Mouse (Mus musculus): ENCODE results near the gene Slc27a5. TPM values are rescaled to one million over a fixed set of nuclear protein-coding genes. Genes with fewer than 3 reads are reported as not detected.

Slc27a5 gene
- total RNA-seq, 2 experiments from 2014 or later = 0.44 TPM; not detected in 1

GRCm38 (mm10) chr7:13036806-13037205 is 38.8 kb upstream of the Slc27a5 start:
- Histone ChIP-seq H3K27ac (peak overlapping the region; percentile 100), H3K4me3 (peak overlapping the region; percentile 91)
- DNase-seq (ENCODE audit: extremely low spot score in 1 of 2, low spot score in 2 of 2) = no peak
- TF ChIP-seq CTCF (IDR thresholded peaks at IDR 0.05) = no peak
- intact Hi-C loops (cut with DNase I) = loop anchor here (5.0 kb wide), 1 partner anchor 115 kb away; the partner anchor contains the start of gene Rps5

GRCm38 (mm10) chr7:13035211-13035855 is 37.3 kb upstream of the Slc27a5 start:
- H3K27ac ChIP-seq = peak overlapping the region; percentile 83; the same call in 1 of the 2 replicates
- intact Hi-C loops (cut with DNase I) = loop anchor here (5.0 kb wide), 1 partner anchor 113 kb away; the partner anchor contains the start of gene Rps5
- H3K4me3 ChIP-seq = no peak overlapping the region; the same call in 1 of the 2 replicates
- DNase-seq (ENCODE audit: extremely low spot score in 1 of 2, low spot score in 2 of 2) = no peak
- TF ChIP-seq CTCF (IDR thresholded peaks at IDR 0.05) = no peak

GRCm38 (mm10) chr7:13034148-13034977 is 36.4 kb upstream of the Slc27a5 start, which contains the start of gene Chmp2a:
Gene Chmp2a (minus strand): TSS chr7:13034807.
- H3K4me3 ChIP-seq = peak within 1 kb of the TSS; percentile 50
- TF ChIP-seq CTCF (IDR thresholded peaks at IDR 0.05) = no peak
- peak; percentile 98 for DNase-seq (ENCODE audit: extremely low spot score in 1 of 2, low spot score in 2 of 2)
- intact Hi-C loops (cut with DNase I) = loop anchor here (1.0 kb wide), 1 partner anchor 10 kb away; no protein-coding TSS in a partner anchor
- H3K27ac ChIP-seq = peak within 1 kb of the TSS; percentile 83

- intact Hi-C loops (cut with DNase I) = loop anchor here (1.0 kb wide), 1 partner anchor 9 kb away; no protein-coding TSS in a partner anchor
- Histone ChIP-seq H3K27ac (peak overlapping the region; percentile 83), H3K4me3 (peak overlapping the region; percentile 50)
- no peak for DNase-seq (ENCODE audit: extremely low spot score in 1 of 2, low spot score in 2 of 2)
- no peak for TF ChIP-seq CTCF (IDR thresholded peaks at IDR 0.05)
Observed at GRCm38 (mm10) chr7:13033451-13034147, 35.6 kb upstream of the Slc27a5 start.

- no peak overlapping the region for H3K4me3 ChIP-seq
- intact Hi-C loops (cut with DNase I) = no loop called here
- H3K27ac ChIP-seq = no peak overlapping the region
- DNase-seq (ENCODE audit: extremely low spot score in 1 of 2, low spot score in 2 of 2) = no peak
- no peak for TF ChIP-seq CTCF (IDR thresholded peaks at IDR 0.05)
Observed at GRCm38 (mm10) chr7:13032541-13032940, 34.5 kb upstream of the Slc27a5 start.

- Histone ChIP-seq H3K4me3 (no peak overlapping the region), H3K27ac (no peak overlapping the region)
- DNase-seq (ENCODE audit: extremely low spot score in 1 of 2, low spot score in 2 of 2) = no peak
- no peak for TF ChIP-seq CTCF (IDR thresholded peaks at IDR 0.05)
- intact Hi-C loops (cut with DNase I) = no loop called here
Observed at GRCm38 (mm10) chr7:13031983-13032382, 34.0 kb upstream of the Slc27a5 start.

- H3K27ac ChIP-seq = no peak overlapping the region
- intact Hi-C loops (cut with DNase I) = no loop called here
- DNase-seq (ENCODE audit: extremely low spot score in 1 of 2, low spot score in 2 of 2) = no peak
- peak; percentile 56 for TF ChIP-seq CTCF (IDR thresholded peaks at IDR 0.05)
- no peak overlapping the region for H3K4me3 ChIP-seq
Observed at GRCm38 (mm10) chr7:13031069-13031468, 33.1 kb upstream of the Slc27a5 start.

- intact Hi-C loops (cut with DNase I) = no loop called here
- DNase-seq (ENCODE audit: extremely low spot score in 1 of 2, low spot score in 2 of 2) = no peak
- no peak for TF ChIP-seq CTCF (IDR thresholded peaks at IDR 0.05)
- Histone ChIP-seq H3K4me3 (no peak overlapping the region), H3K27ac (no peak overlapping the region)
Observed at GRCm38 (mm10) chr7:13028986-13029385, 31.0 kb upstream of the Slc27a5 start.

- no peak for TF ChIP-seq CTCF (IDR thresholded peaks at IDR 0.05)
- H3K4me3 ChIP-seq = peak overlapping the region; percentile 77
- DNase-seq (ENCODE audit: extremely low spot score in 1 of 2, low spot score in 2 of 2) = no peak
- H3K27ac ChIP-seq = no peak overlapping the region; the same call in 1 of the 2 replicates
- intact Hi-C loops (cut with DNase I) = loop anchor here (2.0 kb wide), 1 partner anchor 17 kb away; no protein-coding TSS in a partner anchor
Observed at GRCm38 (mm10) chr7:13025511-13026112, 27.6 kb upstream of the Slc27a5 start.

- peak; percentile 85 to 86 for DNase-seq (ENCODE audit: extremely low spot score in 1 of 2, low spot score in 2 of 2)
- TF ChIP-seq CTCF (IDR thresholded peaks at IDR 0.05) = no peak; the same call in 1 of the 2 replicates
- Histone ChIP-seq H3K27ac (peak overlapping the region; percentile 99), H3K4me3 (peak overlapping the region; percentile 77)
- intact Hi-C loops (cut with DNase I) = loop anchor here (1.0 to 5.0 kb wide), 4 partner anchors 9 to 48 kb away; partner anchors contain the start of genes Chmp2a, Ube2m and Zfp446
Observed at GRCm38 (mm10) chr7:13024805-13025204, 26.8 kb upstream of the Slc27a5 start.
